Mouse (Mus musculus) right cerebral cortex, adult 2 months (tissue): ENCODE measurements around the gene Slc16a14.
"Not testable (repeated sequence)": the region's sequence is repeated elsewhere in the genome, so short reads cannot be mapped to it uniquely, and the experiment has no call there.

Source experiments
- DNase-seq, 2 experiments: peaks; one replicate each; pipeline ENCODE4 v3.0.0; 2021 to 2022; ENCODE audit warnings: low spot score in 2 of 2

The Slc16a14 gene

GRCm38 (mm10) chr1:84934503-84935333 lies at the start of gene Slc16a14:
Slc16a14 (minus strand) TSS chr1:84935134.
- DNase-seq, result peak; percentile 58 to 64

- not testable (repeated sequence) for DNase-seq
Measured at GRCm38 (mm10) chr1:84961779-84962178, 26.8 kb upstream of the Slc16a14 start.

- not testable (repeated sequence) for DNase-seq
Measured at GRCm38 (mm10) chr1:84957713-84958112, 22.8 kb upstream of the Slc16a14 start.

DNA sequence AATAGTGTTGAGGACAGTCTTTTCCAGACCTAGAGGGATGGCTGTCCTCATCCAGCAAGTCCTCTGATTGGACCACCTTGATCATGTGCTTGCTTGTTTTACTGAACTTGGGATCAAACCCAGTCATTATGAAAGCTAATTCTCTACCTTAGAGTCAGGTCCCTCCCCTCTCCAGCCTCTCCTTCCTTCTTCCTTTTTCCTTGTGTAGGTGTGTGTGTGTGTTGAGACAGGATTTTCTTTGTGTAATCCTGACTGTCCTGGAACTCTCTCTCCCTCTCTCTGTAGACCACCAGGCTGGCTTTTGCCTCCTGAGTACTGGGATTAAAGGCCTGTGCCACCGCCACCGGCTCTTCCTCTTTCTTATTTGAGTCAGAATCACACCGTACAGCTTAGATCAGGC lies 21.8 kb upstream of the Slc16a14 start:
- DNase-seq, result not testable (repeated sequence)

DNA sequence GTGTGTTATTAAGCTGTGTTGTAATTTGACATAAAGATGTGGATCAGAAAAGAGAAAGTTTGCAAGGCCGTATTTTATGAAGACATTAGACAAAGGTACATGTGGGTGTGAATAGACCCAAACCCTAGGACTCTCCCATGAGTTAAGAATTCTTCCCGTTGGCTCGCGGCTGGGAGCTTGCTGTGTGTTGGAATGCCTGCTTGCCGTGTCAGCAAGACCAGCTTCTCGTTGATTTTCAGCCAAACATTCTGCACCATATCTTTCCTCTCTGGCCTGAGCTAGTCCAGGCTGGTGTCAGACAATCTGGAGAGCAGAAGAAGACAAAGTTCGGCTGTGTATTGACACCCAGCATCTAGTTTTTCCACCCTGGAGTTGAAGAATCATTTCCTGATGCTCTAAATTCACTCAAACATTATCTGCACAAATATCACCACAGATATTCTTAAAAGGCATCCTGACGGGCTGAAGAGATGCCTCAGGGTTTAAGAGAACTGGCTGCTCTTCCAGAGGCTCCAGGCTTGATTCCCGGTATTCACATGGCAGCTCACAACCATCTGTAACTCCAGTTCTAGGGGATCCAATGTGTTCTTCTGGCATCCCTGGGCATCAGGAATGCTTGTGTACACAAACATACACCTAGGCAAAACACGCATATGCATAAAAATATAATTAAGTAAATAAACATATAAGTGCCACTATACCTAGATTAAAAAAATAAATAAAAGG lies 17.7 kb upstream of the Slc16a14 start:
- no peak for DNase-seq

DNA sequence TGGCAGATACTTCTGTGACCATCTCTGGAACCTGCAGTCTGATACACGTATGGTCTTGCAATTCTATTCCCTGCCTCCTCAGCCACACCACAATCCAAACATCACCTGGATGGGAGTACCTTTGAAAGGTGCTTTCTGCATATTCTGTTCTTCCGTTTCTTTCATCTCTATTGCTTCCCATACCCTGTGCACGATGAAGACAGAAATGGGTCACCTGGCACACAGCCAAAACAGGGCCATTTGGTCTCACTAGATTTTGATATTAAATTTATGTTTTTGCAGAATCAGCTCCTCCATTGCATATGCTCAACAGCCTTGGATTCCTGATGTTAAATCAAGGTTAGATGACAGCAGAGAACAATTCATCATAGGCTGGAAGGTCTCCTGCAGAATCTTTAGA lies 16.6 kb upstream of the Slc16a14 start:
- DNase-seq, result no peak

- DNase-seq, result no peak
Measured at GRCm38 (mm10) chr1:84947390-84947789, 12.5 kb upstream of the Slc16a14 start.

GRCm38 (mm10) chr1:84945950-84946349 lies 11.0 kb upstream of the Slc16a14 start:
- no peak for DNase-seq

DNA sequence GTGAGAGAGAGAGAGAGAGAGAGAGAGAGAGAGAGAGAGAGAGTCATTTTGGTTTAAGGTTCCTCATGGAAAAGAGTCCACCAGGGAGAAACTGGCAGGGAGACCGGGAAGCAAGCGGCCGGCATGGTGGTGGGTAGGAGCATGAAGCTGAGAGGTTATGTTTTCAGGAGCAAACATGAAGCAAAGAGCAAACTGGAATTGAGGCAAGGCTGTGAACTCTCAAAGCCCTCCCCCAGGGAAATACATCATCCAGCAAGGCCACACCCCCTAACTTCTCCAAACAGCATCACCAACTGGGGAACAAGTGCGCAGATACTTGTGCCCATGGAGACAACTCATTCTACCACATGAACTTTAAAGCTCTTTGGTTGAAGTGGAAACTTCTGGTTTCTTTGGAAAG lies 8.6 kb upstream of the Slc16a14 start:
- DNase-seq, result no peak

- no peak for DNase-seq
Measured at GRCm38 (mm10) chr1:84942666-84943065, 7.7 kb upstream of the Slc16a14 start.

DNA sequence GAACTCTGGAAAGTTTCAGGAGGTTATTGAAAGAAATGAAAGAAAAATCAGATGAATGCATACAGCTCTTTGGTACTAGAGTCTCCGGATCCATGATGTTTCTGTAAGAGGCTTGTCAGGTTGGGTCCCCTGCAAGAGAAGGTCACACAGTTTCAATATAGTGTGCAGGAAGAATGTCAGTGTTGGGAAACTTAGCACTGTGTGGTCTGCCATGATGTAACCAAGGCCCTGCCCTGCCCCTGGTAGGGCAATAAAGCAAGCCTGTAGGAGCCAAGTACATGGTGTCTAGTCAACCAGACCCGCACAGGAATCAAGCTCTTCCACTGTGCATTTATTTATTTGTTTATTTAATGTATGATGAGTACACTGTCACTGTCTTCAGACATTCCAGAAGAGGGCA lies 5.4 kb upstream of the Slc16a14 start:
- no peak for DNase-seq

DNA sequence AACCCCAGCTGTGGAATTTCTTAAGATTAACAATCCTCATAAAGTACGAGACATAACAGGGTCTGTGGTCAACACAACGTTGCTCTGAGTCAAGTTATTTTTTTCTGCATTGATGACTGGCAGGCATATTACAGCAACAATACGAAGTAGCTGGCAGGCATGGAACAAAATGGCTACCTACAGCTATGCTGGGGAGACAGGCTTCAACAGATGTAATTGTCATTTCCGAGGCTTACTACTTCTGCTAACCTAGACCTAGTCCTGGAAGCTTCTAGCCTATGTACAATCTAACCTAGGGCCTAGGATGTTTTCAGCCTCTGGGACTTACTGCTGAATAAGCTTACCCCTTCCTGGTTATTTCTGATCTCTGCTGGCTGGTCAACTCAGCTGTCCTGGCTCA lies 4.5 kb upstream of the Slc16a14 start:
- no peak for DNase-seq

DNA sequence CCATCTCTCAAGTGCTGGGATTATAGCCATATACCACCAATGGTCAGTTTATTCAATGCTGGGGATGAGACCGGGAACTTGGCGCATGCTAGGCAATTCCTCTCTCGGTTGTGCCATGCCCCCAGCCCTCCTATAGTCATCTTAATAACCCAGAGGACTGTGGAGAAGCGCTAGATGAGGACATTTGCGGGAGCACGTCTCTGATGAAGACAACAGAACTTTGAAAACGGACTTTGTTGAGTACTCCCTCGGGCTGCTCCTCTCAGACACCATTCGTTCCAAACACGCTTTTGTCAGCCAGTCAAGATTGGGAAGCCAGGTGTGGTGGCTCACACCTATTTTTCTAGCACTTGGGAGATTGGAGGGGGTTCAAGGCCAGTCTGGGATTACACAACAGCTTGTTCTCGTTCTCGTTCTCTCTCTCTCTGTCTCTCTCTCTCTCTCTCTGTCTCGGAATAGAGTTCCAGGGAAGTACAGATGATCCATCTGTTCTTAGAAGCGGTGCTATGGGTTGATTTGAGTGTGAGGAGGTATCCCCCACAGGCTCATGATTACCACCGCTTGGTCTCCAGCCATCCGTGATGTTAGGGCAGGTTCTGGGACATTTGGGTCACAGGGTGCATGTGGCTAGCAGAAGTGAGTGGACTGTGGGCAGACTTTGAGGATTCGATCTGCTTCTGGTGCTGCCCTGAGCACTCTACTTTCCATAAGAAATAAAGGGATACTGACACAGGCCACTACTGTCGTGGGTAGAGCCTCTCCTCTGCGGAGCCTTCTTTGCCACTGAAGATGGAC lies 2.0 kb upstream of the Slc16a14 start:
- DNase-seq, result no peak

DNA sequence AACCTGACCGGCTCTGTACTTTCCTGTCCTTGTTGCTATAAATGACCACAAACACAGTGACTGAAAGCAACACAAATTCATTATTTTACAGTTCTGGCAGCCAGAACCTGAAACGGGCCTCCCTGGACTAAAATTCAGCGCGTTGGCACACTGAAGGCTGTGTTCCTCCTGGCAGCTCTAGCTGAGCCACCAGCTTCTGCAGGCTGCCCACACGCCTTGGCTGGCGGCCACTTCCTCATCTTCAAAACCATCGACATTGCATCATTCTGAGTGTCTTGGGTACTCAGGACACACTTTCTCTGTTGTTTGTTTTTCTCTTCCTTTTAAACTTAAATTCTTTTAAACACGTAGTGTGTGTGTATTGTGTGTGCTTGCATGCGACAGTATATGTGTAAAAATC lies 734 bp upstream of the Slc16a14 start:
- peak; percentile 90 to 94 for DNase-seq

- no peak for DNase-seq
Measured at GRCm38 (mm10) chr1:84934151-84934502, 807 bp downstream of the Slc16a14 start.

GRCm38 (mm10) chr1:84933472-84934150 lies 1.3 kb downstream of the Slc16a14 start:
- DNase-seq, result peak; percentile 94

DNA sequence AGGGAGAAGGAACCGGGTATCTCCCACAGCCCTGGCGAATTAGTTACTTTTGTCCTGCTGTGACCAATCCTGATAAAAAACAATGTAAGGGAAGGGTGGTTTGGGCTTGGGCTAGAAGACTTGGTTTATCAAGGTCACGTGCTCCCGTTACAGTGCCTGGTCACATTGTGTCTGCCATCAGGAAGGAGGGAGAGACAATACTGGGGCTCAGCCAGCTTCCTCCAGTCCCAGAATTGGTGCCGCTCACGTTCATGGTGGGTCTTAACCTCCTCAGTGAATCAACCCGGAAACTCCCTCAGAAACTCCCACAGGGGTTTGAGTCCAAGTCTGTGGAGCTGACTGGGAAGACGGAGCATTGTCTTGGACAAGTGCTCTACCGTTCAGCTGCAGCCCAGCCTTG lies 9.3 kb downstream of the Slc16a14 start:
- DNase-seq, result no peak

- no peak for DNase-seq
Measured at GRCm38 (mm10) chr1:84924134-84924533, 10.8 kb downstream of the Slc16a14 start.

- DNase-seq, result no peak
Measured at GRCm38 (mm10) chr1:84923432-84923831, 11.5 kb downstream of the Slc16a14 start.

- DNase-seq, result no peak
Measured at GRCm38 (mm10) chr1:84918865-84919264, 16.1 kb downstream of the Slc16a14 start.

DNA sequence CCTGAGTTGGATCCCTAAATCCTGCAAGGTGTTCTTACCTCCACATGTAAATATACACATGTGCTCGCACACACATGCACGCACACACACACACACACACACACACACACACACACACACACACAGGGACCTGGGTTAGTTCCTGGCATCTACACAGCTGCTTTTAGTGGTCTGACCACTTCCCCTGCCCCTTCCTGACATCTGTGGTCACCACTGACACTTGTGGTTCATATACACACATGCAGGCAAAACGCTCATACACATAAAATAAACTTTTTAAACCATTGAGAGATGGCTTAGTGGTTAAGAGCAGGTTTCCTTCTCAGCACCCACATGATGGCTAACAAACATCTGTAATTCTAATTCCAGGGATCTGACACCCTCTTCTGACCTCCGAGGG lies 19.9 kb downstream of the Slc16a14 start:
- DNase-seq, result no peak

DNA sequence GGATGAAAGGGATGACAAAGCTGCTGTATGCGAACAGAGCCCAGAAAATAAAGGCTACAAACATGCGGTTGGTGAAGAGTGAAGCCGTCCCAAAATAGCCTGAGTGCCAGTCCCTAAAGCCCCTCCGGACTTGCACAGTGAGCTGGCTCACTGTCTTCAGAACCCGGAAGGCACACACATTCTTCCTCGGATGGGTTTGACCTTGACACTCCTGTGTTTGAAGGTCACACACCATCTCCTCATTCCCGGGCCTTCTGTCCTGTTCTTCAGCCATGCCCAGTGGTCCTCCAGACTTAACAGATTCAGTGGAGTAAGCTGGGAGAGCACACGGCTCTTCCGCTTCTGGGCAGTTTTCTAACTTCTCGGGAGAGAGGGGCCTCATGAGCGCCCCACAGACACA lies 22.4 kb downstream of the Slc16a14 start:
- no peak for DNase-seq
